Mouse (Mus musculus) c-Kit-positive CD71-positive TER-119-positive erythroid progenitor cells, embryonic 14.5 days (primary cell): ENCODE data around the gene Mrpl12.
A peak's percentile ranks its signal among the peaks of the same experiment; 100 is the strongest.

ENCODE experiments used
- DNase-seq: peaks from one replicate; pipeline ENCODE4 v3.0.0-alpha.2; 2013; ENCODE audit warnings: low spot score

The Mrpl12 gene

GRCm38 (mm10) chr11:120472052-120472451 lies 12.4 kb upstream of the Mrpl12 start:
- DNase-seq: no peak

- DNase-seq: no peak
These were observed 922 bp upstream of the Mrpl12 start for GRCm38 (mm10) chr11:120483448-120483934.

- no peak for DNase-seq
These were observed 838 bp downstream of the Mrpl12 start for GRCm38 (mm10) chr11:120485251-120485650.

- DNase-seq: no peak
These were observed 4.1 kb downstream of the Mrpl12 start for GRCm38 (mm10) chr11:120488516-120488915.

GRCm38 (mm10) chr11:120489054-120489761 lies 4.8 kb downstream of the Mrpl12 start:
- DNase-seq: peak; percentile 89

GRCm38 (mm10) chr11:120490291-120491046 lies 6.1 kb downstream of the Mrpl12 start:
- DNase-seq: no peak

GRCm38 (mm10) chr11:120491317-120492023 lies 7.1 kb downstream of the Mrpl12 start, which contains the start of gene Slc25a10:
TSS of gene Slc25a10 (plus strand) at chr11:120491840.
- DNase-seq: peak; percentile 85

- DNase-seq: peak; percentile 53
These were observed 7.8 kb downstream of the Mrpl12 start for GRCm38 (mm10) chr11:120492024-120492877.

- DNase-seq: no peak
These were observed 8.4 kb downstream of the Mrpl12 start for GRCm38 (mm10) chr11:120492878-120493203.

GRCm38 (mm10) chr11:120493351-120493750 lies 8.9 kb downstream of the Mrpl12 start:
- DNase-seq: no peak

GRCm38 (mm10) chr11:120493911-120494310 lies 9.5 kb downstream of the Mrpl12 start:
- DNase-seq: no peak

- DNase-seq: no peak
These were observed 13.0 kb downstream of the Mrpl12 start for GRCm38 (mm10) chr11:120497436-120497835.

GRCm38 (mm10) chr11:120498226-120498625 lies 13.8 kb downstream of the Mrpl12 start:
- DNase-seq: no peak

GRCm38 (mm10) chr11:120498891-120499290 lies 14.5 kb downstream of the Mrpl12 start:
- no peak for DNase-seq

- no peak for DNase-seq
These were observed 15.5 kb downstream of the Mrpl12 start for GRCm38 (mm10) chr11:120499894-120500293.

GRCm38 (mm10) chr11:120500357-120500756 lies 15.9 kb downstream of the Mrpl12 start:
- DNase-seq: no peak

- DNase-seq: no peak
These were observed 16.6 kb downstream of the Mrpl12 start for GRCm38 (mm10) chr11:120501018-120501417.

GRCm38 (mm10) chr11:120501701-120502100 lies 17.3 kb downstream of the Mrpl12 start:
- DNase-seq: no peak

- no peak for DNase-seq
These were observed 21.2 kb downstream of the Mrpl12 start for GRCm38 (mm10) chr11:120505661-120506060.

GRCm38 (mm10) chr11:120506899-120507298 lies 22.5 kb downstream of the Mrpl12 start:
- DNase-seq: no peak

- DNase-seq: no peak
These were observed 23.3 kb downstream of the Mrpl12 start for GRCm38 (mm10) chr11:120507611-120508289.
